Mouse (Mus musculus): ENCODE results near the gene Gm45711.
"Not testable (repeated sequence)": the region's sequence is repeated elsewhere in the genome, so short reads cannot be mapped to it uniquely, and the experiment has no call there.

DNA sequence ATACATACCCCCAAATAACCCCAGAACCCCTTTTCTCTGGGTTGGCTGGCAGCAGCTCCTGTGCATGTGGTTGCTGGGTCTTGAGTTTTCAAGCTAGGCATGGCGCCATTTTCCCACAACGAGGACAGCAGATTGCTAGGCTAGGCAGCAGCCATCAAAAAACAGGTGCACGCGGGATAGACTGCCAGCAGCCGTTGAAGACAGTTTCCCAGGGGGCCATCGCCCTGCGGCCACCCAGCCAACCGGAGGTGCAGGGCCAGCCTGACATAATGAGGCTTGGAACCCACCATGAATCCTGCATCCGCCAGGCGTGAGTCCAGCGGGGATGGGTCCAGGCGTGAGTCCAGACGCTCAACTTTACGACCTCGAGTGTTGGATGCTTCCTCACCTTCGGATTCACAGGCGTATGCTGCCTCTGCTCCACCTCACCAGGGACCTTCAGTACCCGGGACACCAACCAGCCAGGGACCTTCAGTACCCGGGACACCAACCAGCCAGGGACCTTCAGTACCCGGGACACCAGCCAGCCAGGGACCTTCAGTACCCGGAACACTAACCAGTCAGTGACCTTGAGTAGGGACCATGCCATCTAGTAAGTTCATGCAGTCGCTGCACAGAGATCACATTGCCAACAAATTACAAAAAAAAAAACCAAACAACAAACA lies 45.5 kb downstream of the Gm45711 start:
- not testable (repeated sequence) for TF ChIP-seq POLR2A, CTCF (IDR thresholded peaks at IDR 0.05; ENCODE audit: extremely low read depth, insufficient read depth, low read length)

Measured in cortical plate, adult 2 months (tissue).